Mouse (Mus musculus): ENCODE results near the gene Dpep2nb. TPM values are rescaled to one million over a fixed set of nuclear protein-coding genes. Genes with fewer than 3 reads are reported as not detected.
"Not testable (repeated sequence)": the region's sequence is repeated elsewhere in the genome, so short reads cannot be mapped to it uniquely, and the experiment has no call there.

Gene Dpep2nb
- polyA plus RNA-seq, 1 experiment from 2014 or later = not detected

DNA sequence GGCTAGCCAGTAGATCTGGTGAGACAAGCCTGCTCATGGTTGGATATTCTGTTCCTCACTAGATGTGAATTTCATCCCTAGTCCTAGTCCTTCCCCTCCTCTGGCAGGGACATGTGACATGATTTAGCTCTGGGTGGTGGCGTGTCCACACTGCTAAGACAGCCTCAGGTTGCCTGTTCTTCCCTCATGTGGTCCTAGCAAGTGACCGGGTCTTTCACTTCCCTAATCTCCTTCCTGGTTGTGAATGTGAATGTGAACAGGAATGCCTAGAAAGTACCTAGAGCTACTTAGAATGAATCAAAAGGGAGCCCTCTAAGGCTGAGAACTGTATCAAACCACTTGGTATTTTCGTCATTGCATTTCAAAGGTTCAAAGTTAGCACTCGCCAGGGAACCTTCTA, 33.8 kb upstream of the Dpep2nb start:
- H3K27me3 ChIP-seq = no peaks in the 10 kb centered on the region
- H3K9me3 ChIP-seq = no peaks in the 10 kb centered on the region
- no peak for ATAC-seq (ENCODE audit: low FRiP score, low read depth)
- H3K27ac ChIP-seq (replicated peaks) = no peak overlapping the region
- H3K36me3 ChIP-seq = peaks cover 14% of the 10 kb centered on the region; the same call in 1 of the 2 replicates
- H3K4me1 ChIP-seq (replicated peaks) = no peaks in the 10 kb centered on the region
- 82% methylated on average over 4 of the region's 4 CpGs for WGBS
- H3K4me2 ChIP-seq = no peak overlapping the region
- H3K4me3 ChIP-seq = no peak overlapping the region
- no peak overlapping the region for H3K9ac ChIP-seq

DNA sequence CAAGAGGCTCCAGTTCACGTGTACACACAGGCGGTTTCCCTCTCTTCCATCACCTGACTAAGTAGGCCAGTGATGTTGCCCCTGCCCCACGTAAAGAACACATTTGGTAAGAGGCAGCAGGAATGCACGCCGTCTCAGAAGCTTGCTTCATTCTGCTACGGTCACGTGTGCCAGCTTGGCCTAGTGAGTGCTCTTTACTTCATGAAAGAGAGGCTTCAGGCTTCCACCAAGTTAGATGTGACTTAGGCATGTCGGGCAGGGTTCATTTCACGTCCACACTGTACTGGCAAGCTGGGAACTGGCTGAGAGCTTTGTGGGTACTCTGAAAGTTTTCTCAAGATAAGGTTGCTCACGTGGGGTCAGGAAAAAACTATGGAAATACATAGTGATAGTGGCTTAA, 32.9 kb upstream of the Dpep2nb start:
- 93% methylated on average over 10 of the region's 10 CpGs for WGBS

DNA sequence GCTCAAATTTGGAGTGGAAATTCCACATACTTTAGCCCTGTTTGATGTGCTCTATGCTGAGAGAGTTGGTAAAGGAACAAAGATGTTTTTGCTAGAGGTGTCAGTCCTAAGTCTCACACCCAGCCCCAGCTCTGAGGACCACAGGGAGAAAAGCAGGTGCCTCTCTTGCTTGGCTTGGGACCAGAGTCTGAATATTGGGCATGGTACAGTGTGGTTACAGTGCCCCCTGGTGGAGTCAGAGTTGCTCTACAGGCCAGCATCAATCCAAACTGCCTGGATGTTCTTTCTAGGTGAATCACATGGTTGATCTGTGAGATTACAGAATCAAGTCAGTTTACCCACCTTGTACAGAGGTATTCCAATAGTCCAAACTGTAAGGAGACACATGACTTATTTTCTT, 16.7 kb upstream of the Dpep2nb start:
- Histone ChIP-seq H3K4me2 (no peak overlapping the region), H3K36me3 (peaks cover 8% of the 10 kb centered on the region; the same call in 1 of the 2 replicates), H3K9ac (no peak overlapping the region), H3K27ac (replicated peaks) (no peak overlapping the region), H3K4me1 (replicated peaks) (no peaks in the 10 kb centered on the region), H3K4me3 (no peak overlapping the region), H3K27me3 (no peaks in the 10 kb centered on the region), H3K9me3 (no peaks in the 10 kb centered on the region)
- peak; percentile 61; the same call in 1 of the 2 replicates for ATAC-seq (ENCODE audit: low FRiP score, low read depth)

More for the DNA sequence above, 32.9 kb upstream of the Dpep2nb start:
- Histone ChIP-seq H3K4me1 (replicated peaks) (no peaks in the 10 kb centered on the region), H3K4me2 (no peak overlapping the region), H3K9me3 (no peaks in the 10 kb centered on the region), H3K27ac (replicated peaks) (no peak overlapping the region), H3K36me3 (peaks cover 13% of the 10 kb centered on the region; the same call in 1 of the 2 replicates), H3K27me3 (no peaks in the 10 kb centered on the region), H3K9ac (no peak overlapping the region), H3K4me3 (no peak overlapping the region)
- ATAC-seq (ENCODE audit: low FRiP score, low read depth) = no peak

DNA sequence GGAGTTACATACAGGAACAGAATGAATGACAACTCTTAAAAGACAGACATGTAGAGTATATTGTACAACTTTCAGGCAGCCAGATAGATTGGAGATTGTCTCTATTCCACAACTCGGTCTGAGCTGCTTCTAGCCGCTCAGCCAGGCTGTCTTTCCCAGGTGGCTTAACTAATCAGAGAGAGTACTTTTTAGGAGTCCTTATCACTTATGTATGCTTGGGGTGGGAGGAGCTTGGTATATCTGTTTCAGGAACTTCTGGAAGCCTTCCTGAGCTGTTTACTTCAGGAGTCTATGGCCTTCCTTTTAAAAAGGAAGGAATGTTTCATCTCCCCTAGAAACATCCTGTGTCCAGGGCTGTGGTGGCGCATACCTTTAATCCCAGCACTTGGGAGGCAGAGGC, 12.3 kb upstream of the Dpep2nb start:
- Histone ChIP-seq H3K4me3 (no peak overlapping the region), H3K27ac (replicated peaks) (no peak overlapping the region), H3K9ac (no peak overlapping the region), H3K9me3 (no peaks in the 10 kb centered on the region), H3K4me2 (no peak overlapping the region), H3K36me3 (peaks cover 16% of the 10 kb centered on the region; the same call in 1 of the 2 replicates), H3K27me3 (no peaks in the 10 kb centered on the region), H3K4me1 (replicated peaks) (no peaks in the 10 kb centered on the region)
- 91% methylated on average over 3 of the region's 3 CpGs for WGBS
- ATAC-seq (ENCODE audit: low FRiP score, low read depth) = no peak

DNA sequence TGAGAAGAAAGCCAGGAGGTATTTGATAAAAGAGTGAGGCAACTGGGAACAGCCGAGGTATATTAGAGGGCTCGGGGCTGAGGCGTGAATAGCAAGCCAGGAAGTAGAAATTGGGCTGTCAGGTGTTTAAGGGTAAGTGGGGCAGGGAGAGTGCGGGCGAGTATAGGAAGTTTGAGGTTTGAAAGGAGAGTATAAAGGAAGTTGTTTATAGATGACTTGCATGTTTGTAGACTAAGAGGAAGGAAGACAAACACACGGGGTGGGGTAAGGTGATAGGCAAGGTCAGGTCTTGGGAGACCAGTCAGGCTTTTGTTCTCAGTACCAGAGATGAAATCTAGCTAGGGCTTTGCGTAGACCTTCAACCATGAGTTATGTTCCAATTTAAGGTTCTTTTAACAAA, 11.4 kb upstream of the Dpep2nb start:
- WGBS = 94% methylated on average over 7 of the region's 7 CpGs

DNA sequence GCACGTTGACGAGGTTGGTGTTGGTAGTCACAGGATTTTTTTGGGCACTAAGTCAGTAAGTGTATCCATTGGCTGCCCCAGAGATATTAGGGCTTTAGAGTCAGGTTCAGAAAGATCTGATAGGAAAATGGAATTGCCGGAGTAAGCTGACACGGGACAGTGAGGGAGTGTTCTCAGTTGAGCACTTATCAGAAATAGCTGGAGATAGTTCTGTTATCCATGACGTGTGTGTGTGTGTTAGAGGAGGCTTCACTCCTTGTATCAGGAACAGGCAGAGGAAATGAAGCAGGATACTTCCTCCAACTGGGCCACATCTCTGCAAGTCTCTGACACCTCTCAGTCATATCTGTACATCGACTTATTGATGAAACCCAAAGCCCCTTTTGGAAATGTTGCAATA, 10.5 kb upstream of the Dpep2nb start:
- Histone ChIP-seq H3K27me3 (no peaks in the 10 kb centered on the region), H3K4me2 (no peak overlapping the region), H3K27ac (replicated peaks) (no peak overlapping the region), H3K9ac (no peak overlapping the region), H3K36me3 (peaks cover 16% of the 10 kb centered on the region; the same call in 1 of the 2 replicates), H3K4me3 (no peak overlapping the region), H3K4me1 (replicated peaks) (peaks cover 6% of the 10 kb centered on the region), H3K9me3 (no peaks in the 10 kb centered on the region)
- ATAC-seq (ENCODE audit: low FRiP score, low read depth) = no peak
- WGBS = 92% methylated on average over 6 of the region's 6 CpGs

More for the DNA sequence above, 11.4 kb upstream of the Dpep2nb start:
- H3K4me2 ChIP-seq = no peak overlapping the region
- H3K9ac ChIP-seq = no peak overlapping the region
- H3K4me3 ChIP-seq = no peak overlapping the region
- H3K36me3 ChIP-seq = peaks cover 16% of the 10 kb centered on the region; the same call in 1 of the 2 replicates
- H3K4me1 ChIP-seq (replicated peaks) = peaks cover 1% of the 10 kb centered on the region
- no peaks in the 10 kb centered on the region for H3K9me3 ChIP-seq
- no peak overlapping the region for H3K27ac ChIP-seq (replicated peaks)
- H3K27me3 ChIP-seq = no peaks in the 10 kb centered on the region
- no peak for ATAC-seq (ENCODE audit: low FRiP score, low read depth)

DNA sequence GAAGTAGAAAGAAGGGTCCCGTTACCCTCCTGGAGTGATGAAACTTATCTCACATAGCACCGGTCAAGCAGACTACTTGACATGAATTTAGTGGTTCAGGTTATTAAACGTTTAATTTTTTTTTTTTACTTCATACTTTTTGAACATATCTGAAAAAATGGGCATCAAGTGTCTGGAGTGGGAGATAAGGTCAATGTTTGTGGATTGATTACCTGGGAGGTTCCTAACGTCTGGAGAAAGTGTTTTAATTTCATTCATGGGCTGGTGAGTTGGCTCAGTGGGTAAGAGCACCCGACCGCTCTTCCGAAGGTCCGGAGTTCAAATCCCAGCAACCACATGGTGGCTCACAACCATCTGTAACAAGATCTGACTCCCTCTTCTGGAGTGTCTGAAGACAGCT, 6.4 kb upstream of the Dpep2nb start:
- not testable (repeated sequence) for H3K9me3 ChIP-seq; H3K9ac ChIP-seq; ATAC-seq (ENCODE audit: low FRiP score, low read depth); H3K27me3 ChIP-seq; H3K27ac ChIP-seq (replicated peaks)
- Histone ChIP-seq H3K36me3 (peaks cover 15% of the 10 kb centered on the region; the same call in 1 of the 2 replicates), H3K4me2 (peak overlapping the region; percentile 94), H3K4me1 (replicated peaks) (peaks cover 19% of the 10 kb centered on the region), H3K4me3 (peak overlapping the region; percentile 86)
- WGBS = 84% methylated on average over 8 of the region's 8 CpGs

DNA sequence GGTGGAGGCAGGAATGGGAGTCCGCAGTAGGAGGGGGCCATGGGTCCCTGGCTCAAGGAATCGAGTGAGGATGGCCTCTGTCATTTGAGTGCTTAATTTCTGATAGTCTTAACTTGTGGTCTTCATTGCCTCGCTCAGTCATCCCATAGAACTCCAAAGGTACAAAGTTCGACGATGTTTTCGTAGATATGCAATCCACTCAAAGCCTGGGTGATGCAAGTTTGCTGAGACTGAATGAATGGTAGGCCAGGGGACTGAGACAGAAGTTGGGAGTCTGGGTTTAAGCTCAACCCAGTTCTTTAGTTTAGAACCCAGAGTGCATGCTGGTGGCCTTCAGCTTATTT, 5.8 kb upstream of the Dpep2nb start, which contains the start of gene Ddx28:
Gene Ddx28 (minus strand): TSS at position 240 of the 344 bp plus-strand sequence.
- Histone ChIP-seq H3K4me3 (peak within 1 kb of the TSS; percentile 86), H3K4me2 (peak within 1 kb of the TSS; percentile 94), H3K9me3 (no peaks in the 10 kb centered on the region), H3K27me3 (no peaks in the 10 kb centered on the region), H3K36me3 (peaks cover 12% of the 10 kb centered on the region; the same call in 1 of the 2 replicates), H3K4me1 (replicated peaks) (peaks cover 19% of the 10 kb centered on the region), H3K27ac (replicated peaks) (peak within 1 kb of the TSS; percentile 78), H3K9ac (peak within 1 kb of the TSS; percentile 88)
- 2% methylated on average over 6 of the region's 6 CpGs for WGBS
- ATAC-seq (ENCODE audit: low FRiP score, low read depth) = 0 out of 2 replicates have a peak, but pooled peaks have one; percentile 23

DNA sequence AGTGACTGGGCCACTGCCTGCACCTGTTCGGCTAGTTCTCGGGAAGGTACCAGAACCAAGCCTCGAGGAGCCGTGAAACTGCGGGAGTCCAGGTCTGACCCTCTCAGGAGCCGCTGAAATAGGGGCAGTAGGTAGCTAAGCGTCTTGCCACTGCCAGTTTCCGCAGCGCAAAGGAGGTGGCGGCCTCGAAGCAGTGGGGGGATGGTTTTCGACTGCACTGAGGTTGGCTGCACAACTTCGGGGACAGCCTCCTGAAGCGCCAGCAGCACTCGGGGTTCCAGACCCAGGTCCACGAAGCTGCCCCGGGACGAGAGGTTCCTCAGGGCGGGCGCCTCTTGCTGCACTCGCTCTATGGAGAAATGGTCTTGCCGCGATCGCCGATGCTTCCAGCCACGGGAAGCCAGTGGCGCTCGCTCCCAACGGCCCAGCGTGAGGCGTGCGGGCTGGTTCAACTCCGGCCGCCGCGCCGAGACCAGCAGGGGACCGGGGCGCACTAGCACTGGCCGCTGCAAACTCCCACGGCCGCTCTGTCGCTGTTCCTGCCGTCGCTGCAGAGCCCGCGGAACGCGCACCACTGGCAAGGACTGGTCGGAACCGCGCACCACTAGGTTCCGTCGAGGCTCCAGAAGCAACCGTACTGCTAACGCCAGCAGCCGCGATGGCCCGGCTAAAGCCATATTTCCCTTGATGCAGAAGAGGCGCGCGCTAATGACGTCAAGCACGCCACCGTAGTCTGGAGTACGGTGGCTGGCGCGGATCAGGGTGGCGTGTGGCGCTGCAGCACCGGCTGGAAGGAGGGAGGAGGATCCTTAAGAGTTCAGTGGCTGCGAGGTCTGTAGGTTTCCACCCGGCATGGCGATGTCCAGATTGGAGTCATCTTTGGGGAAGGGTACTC, 5.2 kb upstream of the Dpep2nb start:
- peaks cover 8% of the 10 kb centered on the region; the same call in 1 of the 2 replicates for H3K36me3 ChIP-seq
- peak overlapping the region; percentile 88 for H3K9ac ChIP-seq
- H3K4me1 ChIP-seq (replicated peaks) = peaks cover 19% of the 10 kb centered on the region
- H3K27ac ChIP-seq (replicated peaks) = peak overlapping the region; percentile 78
- no peaks in the 10 kb centered on the region for H3K9me3 ChIP-seq
- peak; percentile 95 for ATAC-seq (ENCODE audit: low FRiP score, low read depth)
- H3K4me2 ChIP-seq = peak overlapping the region; percentile 94
- peak overlapping the region; percentile 86 for H3K4me3 ChIP-seq
- H3K27me3 ChIP-seq = no peaks in the 10 kb centered on the region
- WGBS = 2% methylated on average over 74 of the region's 74 CpGs

DNA sequence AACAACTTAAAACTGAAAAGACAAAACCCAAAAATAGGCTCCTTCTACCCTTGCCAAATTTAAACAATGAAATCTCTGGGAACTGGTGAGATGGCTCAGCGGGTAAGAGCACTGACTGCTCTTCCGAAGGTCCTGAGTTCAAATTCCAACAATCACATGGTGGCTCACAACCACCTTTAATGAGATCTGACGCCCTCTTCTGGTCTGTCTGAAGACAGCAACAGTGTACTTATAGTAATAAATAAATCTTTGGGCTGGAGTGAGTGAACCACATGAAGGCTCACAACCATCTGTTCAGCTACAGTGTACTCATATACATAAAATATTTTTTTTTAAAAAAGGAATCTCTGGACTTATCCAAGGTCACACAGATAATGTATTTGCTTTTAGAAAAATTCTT, 2.1 kb upstream of the Dpep2nb start:
- H3K36me3 ChIP-seq; ATAC-seq (ENCODE audit: low FRiP score, low read depth); H3K4me2 ChIP-seq; H3K27me3 ChIP-seq; H3K9ac ChIP-seq; H3K27ac ChIP-seq (replicated peaks); H3K4me3 ChIP-seq; H3K9me3 ChIP-seq: not testable (repeated sequence)
- WGBS = 59% methylated on average over 3 of the region's 3 CpGs
- H3K4me1 ChIP-seq (replicated peaks) = peaks cover 19% of the 10 kb centered on the region

DNA sequence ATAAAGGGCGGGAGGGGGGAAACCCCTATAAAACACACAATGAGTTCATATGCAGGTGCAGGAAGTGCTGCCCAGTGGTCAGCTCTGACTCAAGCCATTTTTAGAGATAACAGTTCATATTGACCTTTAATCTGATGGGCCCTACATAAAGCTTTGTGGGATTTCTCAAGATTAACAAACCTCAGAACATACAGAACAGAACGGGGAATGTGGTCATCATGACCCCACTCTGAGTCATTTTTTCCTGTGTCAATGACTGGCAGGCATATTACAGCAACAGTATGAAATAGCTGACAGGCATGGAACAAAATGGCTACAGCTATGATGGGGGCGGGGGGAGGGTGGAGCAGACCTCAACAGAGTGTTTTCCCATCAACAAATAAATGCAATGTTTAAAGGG, 1.4 kb upstream of the Dpep2nb start:
- H3K36me3 ChIP-seq = peaks cover 5% of the 10 kb centered on the region; the same call in 1 of the 2 replicates
- H3K4me2 ChIP-seq = no peak overlapping the region
- no peak overlapping the region for H3K9ac ChIP-seq
- H3K4me3 ChIP-seq = no peak overlapping the region
- ATAC-seq (ENCODE audit: low FRiP score, low read depth) = no peak
- H3K27ac ChIP-seq (replicated peaks) = no peak overlapping the region
- peaks cover 18% of the 10 kb centered on the region for H3K4me1 ChIP-seq (replicated peaks)
- H3K27me3 ChIP-seq = no peaks in the 10 kb centered on the region
- H3K9me3 ChIP-seq = no peaks in the 10 kb centered on the region
- 84% methylated on average over 3 of the region's 3 CpGs for WGBS

DNA sequence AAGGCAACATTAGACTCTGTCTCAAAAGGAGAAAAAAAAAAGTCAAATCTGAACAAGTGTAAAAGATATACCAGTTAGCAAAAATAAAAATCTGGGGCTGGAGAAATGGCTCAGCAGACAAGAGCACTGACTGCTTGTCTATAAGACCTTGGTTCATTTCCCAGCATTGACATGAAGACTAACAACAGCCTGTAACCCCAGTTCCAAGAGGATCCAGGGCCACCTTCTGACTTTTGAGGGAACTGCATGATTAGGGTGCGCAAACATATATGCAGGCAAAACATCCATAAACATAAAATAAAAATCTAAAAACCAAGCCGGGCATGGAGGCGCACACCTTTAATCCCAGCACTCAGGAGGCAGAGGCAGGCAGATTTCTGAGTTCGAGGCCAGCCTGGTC, 638 bp upstream of the Dpep2nb start:
- Histone ChIP-seq H3K27me3 (no peaks in the 10 kb centered on the region), H3K4me2 (no peak overlapping the region), H3K9ac (no peak overlapping the region), H3K9me3 (no peaks in the 10 kb centered on the region), H3K36me3 (peaks cover 5% of the 10 kb centered on the region; the same call in 1 of the 2 replicates), H3K4me1 (replicated peaks) (peaks cover 13% of the 10 kb centered on the region), H3K4me3 (no peak overlapping the region), H3K27ac (replicated peaks) (no peak overlapping the region)
- 90% methylated on average over 4 of the region's 4 CpGs for WGBS
- ATAC-seq (ENCODE audit: low FRiP score, low read depth) = no peak
